Mouse (Mus musculus) CD4-positive helper T cell, adult 2 months (primary cell): ENCODE measurements around the gene Ppp1r1a.

Source experiments
- DNase-seq: peaks from one replicate; pipeline ENCODE4 v3.0.0-alpha.2; 2012; ENCODE audit warnings: low read depth, missing footprints, low spot score

Ppp1r1a gene

DNA sequence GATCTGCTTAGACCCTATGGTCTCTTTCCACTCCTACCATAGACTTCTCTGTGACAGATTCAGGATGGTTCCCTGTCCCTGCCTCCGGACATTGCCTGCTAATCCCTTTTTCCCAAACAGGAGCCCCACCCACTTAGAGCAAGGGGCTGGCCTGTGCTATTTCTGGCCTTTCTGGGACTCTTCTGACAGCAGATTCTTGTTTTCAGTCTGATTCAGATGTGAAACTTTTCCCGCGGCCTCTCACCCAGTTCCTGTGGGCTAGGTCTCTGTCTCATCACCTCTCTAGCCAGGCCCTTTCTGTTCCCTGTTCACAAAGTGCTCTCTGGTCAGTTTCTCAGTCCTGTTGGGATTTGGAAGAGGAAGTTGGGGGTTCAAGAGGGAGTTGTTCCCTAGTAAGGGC lies 22.9 kb downstream of the Ppp1r1a start:
- DNase-seq = no peak

DNA sequence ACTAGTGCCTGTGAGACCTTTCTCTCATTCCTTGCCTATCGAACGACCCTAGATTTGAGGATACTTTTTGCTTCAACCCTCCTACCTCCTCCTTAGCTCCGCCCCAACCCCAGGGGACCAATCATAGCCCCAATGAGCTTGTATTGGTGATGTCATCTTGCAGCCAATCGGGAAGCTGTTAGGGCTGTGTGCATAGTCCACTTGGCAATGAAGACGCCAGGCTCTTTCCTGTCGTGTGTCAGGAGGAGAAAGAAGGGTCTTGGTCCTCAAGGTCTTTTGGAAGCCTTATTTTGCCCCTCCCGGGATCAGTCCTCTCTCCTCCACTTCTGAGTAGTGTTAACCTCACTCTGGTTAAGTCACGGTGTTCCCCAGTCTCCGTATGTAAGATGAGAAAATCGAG lies 23.7 kb downstream of the Ppp1r1a start:
- DNase-seq = peak; percentile 16

DNA sequence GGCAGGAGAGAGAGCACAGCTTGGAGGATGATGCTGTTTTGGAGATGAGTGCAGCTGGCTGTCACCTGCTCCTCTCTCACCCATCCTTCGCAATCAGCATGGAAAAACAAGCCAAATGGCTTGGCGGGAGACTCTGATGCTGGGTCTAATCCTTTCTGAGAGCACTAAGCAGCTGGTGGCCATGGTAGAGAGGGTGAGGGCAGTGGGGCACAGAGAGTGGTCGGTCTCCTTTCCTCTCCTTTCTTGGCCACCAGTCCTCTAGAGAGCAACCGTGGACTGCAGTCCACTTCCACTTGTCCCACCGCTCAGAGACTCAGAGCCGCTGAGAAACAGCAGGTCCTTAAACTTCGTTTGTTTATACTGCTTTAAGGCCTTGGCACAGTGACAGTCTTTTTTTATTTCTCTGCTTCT lies 24.2 kb downstream of the Ppp1r1a start:
- no peak for DNase-seq

DNA sequence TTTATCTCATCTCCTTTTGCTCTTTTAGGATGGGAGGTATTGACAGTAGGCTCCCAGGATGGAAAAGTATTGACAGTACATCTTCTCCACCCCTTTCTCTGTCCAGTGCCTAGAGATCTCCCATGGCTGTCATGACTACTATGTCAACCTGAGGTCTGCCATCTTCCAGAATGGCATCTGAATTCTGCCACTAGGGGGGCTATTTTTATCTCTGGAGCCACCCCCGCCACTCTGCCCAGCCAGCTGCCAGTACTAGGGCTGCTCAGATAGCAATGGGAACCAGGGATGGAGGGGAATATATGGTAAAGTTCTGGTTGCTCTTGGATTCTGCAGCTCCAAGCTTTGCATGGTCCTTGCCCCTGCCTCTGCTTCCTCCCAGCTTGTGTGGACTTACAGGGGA lies 26.2 kb downstream of the Ppp1r1a start:
- DNase-seq = no peak

DNA sequence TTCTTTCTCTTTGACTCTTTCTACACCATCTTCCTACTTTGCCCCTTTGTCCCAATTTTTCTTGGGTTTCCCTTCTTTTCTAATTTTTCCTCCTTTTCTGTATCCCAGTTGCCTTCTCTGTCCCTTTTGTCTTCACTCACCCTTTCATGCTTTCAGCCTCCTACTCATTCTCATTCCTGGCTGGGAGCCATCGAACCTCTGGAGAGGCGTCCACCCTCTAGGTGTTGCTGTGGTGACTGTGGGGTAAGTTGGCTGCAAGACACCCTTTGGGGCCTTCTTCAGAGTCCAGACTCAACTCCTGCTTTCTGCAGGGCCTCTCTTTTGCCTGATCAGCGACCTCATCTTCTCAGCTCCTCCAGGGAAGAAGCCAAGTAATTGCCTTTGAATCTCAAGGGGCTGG lies 28.5 kb downstream of the Ppp1r1a start:
- DNase-seq = no peak

DNA sequence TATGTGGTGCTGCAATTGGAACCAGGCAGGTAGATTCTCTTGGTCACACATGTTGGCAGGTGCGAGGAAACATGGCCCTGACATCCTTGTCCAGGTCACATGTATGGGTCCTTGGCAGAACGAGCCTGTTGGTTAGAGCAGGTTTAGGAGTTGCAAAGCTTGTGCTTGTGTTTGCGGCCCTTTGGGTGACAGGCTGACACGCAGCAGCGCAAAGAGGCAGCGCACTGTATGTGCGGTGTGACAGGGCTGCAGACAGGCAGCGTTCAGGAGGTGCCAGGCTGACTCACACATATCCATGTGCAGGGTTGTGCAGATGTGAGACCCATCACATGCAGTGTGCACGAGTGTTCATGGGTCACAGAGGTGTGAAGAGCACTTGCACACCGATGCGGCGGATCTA lies 34.1 kb downstream of the Ppp1r1a start:
- no peak for DNase-seq

DNA sequence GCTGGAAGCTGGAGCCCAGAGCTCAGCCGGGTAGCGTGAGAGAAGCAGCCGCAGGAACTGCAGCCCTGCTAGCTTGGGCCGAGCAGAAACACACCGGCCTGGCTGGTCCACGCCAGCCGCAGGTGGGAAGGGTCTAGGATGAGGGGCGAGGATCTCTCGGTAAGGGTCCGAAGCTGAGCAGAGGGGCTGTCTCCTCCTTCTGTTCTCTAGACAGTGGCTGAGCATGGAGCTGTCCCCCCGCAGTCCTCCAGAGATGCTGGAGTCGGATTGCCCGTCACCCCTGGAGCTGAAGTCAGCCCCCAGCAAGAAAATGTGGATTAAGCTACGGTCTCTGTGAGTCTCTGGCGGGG lies 34.6 kb downstream of the Ppp1r1a start:
- DNase-seq = no peak

DNA sequence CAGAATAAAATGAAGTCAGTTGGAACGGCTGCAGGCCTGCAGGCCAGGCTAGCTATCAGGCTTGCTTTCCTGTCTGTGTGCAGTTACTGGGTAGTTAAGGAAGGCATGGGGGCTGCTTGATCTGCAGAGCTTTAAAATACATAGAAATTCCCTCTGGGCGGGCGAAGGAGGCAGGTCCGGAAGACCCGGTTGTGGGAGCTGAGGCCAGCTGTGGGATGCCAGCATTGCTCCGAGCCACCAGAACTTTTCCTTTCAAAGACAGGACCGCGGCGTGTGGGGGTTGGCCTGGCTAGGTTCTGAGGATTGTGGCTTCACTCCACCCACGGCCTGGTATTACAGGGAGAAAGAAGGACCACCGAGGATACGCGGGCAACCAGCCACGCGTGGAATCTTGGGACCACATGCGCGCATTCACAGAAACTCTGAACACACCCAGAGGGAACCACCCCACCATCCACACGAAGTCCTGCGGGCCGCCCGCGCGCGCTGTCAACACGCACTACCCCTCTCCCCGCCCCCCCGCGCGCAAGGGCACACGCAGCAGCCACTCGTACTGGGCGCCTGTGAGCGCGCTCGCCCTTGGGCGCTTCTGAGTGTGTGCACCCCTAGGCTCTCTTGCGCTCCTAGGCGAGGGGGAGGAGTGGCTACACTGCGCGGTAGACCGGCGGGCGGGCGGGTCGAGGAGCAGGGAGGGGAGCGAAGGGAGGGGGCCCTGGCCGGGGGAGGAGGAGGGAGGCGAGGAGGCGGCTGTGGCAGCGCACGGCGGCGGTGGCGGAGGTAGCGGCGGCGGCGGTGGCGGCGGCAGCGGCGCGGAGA lies 35.2 kb downstream of the Ppp1r1a start, which contains the start of gene Pde1b:
TSS of gene Pde1b (plus strand) at position 600 of the 816 bp plus-strand sequence.
- DNase-seq = peak; percentile 71

DNA sequence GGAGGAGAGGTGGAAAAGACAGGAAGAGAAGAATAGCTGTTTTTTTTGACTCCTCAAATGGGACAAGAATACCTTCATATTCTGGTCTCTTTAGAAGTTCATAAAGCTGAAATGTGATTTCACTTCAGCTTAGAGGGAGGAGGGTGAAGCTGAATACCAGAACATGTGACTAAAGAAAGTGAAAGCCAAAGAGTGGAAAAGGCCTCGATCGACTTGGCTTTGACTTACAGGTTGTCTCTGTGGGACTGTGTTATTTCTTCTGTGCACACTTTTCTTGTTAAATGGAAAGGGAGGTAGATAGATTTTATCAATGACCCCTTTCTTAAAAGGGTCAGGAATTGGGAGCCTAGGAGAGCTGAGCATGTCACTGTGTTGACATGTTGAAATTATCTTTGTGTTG lies 36.6 kb downstream of the Ppp1r1a start:
- DNase-seq = peak; percentile 13

DNA sequence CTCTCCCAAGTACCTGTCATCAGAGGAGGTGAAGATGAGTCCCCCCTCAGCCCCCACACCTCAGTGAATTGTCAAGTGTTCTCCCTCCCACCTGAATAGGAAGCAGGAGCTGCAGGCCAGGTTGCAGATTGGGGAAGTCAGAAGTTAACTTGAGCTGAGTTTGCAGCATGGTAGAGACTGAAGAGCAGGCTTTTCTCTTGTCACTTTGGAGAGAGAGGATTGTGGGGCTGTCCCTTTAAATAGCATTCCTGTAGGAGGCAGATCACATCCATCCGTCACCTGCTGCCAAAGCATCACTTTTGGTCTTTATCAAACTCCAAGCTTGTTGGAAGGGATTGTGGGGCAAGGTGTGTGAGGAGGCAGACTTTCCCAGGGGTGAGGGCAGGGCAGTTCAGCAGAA lies 37.1 kb downstream of the Ppp1r1a start:
- DNase-seq = no peak

DNA sequence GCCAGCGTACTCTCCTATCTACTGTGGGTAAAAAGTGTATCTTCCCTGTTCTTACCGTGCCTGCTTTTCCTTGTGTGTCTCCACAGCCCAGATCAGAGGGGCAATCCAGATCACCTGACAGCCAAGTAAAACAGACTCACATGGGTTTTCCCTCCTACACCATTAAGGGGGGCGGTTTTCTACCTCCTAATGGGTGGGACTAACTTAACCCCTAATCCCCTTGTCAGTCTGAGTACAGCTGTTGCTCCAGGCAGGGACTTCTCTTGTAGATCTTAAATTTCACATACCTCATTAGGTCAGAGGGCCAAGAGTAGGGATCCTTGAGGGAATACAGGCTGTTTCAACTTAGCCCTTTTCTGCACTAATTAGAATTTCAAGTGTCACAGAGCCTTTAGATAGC lies 39.6 kb downstream of the Ppp1r1a start:
- no peak for DNase-seq

DNA sequence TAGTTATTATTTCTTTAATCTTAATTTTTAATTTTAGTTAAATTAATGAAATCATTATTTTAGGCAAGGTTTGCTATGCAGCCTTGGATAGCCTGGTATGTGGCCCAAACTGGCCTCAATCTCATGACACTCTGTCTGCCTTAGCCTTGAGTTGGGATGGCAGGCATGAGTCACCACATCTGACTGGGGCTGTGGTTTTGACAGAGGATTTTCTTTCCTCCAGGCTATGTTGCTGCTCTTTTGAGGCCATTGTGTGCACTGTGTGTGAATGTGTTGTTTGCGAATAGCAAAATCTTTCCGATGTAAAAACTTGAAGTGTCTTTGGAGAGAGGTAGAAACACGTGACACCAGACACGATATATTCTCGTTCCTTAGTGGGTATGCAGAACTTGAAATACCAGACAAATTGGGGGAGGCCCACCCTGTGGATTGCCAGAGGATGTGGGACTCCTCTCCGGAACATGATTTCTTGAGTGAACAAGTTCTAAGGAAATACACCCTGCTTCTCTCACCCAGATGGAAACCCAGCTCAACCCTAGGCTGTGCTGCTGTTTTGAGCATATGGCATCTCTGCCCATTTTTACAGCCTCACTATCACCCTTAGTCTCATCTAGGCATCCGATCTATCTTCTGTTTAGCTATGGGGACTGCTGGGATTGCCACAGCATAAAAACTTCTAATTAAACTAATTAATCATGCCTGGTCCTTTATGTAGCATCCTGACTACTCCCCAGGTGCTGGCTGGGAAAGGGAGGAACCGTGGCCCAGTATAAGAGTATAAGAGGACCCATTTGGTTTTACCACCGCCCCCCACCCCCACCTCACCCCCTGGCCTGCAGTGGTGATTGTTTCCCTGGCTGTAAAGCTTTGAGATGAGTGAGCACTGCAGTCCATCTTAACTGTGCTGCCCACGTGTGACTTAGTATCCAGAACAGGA lies 41.3 kb downstream of the Ppp1r1a start:
- DNase-seq = no peak

DNA sequence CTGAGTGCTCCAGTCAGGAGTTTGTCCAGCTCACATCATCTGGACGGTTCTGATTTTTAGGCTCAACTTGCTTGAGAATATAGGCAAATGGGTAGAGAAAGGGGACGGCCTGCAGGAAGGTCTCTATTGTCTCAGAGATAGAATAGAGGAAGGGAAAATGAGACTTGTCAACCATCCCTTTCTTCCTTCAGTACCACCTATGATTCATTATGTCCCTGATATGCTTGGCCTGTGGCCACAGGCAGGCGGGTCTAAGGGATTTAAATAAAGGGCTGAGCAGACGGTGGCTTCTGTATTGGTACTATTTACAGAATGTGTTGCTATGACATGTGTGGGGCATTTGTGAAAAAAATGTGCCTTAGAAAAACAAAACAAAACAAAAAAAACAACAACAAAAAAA lies 49.5 kb downstream of the Ppp1r1a start:
- DNase-seq = no peak

DNA sequence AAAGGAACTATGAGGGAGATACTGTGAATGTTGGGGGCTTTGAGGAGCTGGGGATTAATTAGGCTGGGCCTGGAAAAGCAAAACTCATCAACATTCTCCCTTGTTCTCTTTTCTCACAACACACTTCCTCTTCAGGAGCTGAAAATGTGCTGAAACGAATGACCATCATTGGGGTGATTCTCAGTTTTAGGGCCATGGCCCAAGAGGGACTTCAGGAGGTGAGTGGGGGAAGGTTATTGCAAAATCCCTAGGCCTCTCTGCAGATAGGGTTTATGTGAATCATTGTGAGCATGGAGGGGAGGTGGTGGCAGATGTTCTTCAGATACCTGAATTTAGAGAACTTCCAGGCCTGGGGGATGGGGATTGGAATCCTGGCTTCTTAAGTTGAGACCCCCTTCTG lies 51.1 kb downstream of the Ppp1r1a start:
- DNase-seq = no peak

DNA sequence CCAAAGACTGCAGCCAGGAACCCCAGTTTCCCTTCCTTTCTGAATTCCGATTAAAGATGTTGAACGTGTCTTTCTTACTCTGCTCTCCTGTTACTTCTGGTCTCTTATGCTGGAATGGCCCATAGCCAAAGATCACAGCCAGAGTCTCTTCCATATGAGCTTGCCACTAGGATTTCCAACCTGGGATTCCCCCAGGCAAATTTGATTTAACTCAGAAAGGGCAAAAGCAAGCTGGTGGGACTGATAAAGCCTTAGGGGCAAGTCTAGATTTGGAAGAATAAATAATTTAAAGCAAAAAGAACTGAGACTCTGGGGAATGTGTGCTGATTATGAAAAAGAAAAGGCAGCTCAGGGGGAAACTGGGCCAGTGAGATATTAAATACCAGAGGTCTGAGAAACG lies 52.7 kb downstream of the Ppp1r1a start:
- DNase-seq = no peak

DNA sequence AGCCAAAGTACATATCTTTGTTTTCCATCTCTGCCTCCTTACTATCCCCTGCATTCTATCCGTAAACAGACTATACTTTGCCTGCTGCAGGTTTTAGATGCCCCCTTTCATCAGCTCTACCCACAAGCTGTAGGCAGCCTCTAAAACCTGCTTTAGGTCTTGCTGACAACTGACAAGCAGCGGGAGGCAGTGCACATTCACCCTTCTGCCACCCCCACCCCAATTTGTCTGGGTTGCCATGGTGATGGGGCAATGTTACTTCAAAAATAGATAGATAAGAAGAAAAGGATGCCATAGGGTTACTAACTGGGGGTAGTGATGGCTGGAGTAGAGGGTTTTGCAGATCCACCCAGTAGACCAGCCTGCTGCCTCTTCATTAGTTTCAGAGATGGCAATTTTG lies 53.3 kb downstream of the Ppp1r1a start:
- no peak for DNase-seq

DNA sequence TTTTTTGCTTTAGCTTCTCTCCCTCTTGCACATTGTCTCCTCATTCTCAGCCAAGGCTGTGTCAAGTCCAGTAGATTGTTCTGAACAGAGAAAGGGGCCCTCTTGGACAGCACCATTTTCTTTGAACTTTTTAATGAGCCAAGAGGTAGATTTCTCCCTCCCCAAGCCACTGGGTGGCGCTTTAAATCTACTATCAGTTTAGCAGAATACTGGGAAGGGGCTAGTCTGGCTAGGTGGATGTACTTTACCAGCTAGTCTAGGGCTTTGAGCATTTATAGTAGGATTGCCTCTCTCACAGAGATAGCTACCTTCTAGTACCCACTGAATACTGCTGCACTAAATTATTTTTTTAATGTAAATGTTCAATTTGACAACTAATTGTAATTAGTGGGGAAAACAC lies 55.3 kb downstream of the Ppp1r1a start:
- DNase-seq = no peak
